Mouse (Mus musculus) forebrain, embryonic 11.5 days (tissue): ENCODE measurements at regions not wholly inside any gene's neighbourhood (a gene's known extent, or its start where the extent isn't known, plus 50 kb on each side); places are given as distances from the start of the nearest gene placed in this dataset.
A peak's percentile ranks its signal among the peaks of the same experiment; 100 is the strongest.

ENCODE experiments used
- ATAC-seq: fragments of 200-750 bp; cut with Nextera tagmentation; replicated peaks from 2 replicates; pipeline ENCODE4 v1.8.0; 2017; ENCODE audit warnings: moderate TSS enrichment; ENCODE audit not compliant: low FRiP score
- DNase-seq: peaks from one replicate; pipeline ENCODE4 v3.0.0-alpha.2; 2017; ENCODE audit warnings: low spot score
- H3K27ac ChIP-seq: fragments of 300-500 bp; sonication (generic); 2 replicates; pipeline ENCODE4 v1.5.1; 2014; ENCODE audit warnings: low read depth, low read length
- H3K27me3 ChIP-seq: fragments of 300-500 bp; sonication (generic); 2 replicates; pipeline ENCODE4 v1.6.1; 2014; ENCODE audit warnings: mild to moderate bottlenecking, low read length, mixed read lengths; ENCODE audit not compliant: control insufficient read depth, insufficient read depth
- H3K36me3 ChIP-seq: fragments of 300-500 bp; sonication (generic); 2 replicates; pipeline ENCODE4 v1.6.1; 2014; ENCODE audit warnings: mild to moderate bottlenecking, low read length, moderate library complexity, mixed read lengths; ENCODE audit not compliant: control insufficient read depth, insufficient read depth
- H3K4me1 ChIP-seq: fragments of 300-500 bp; sonication (generic); replicated peaks from 2 replicates; pipeline ENCODE4 v1.6.1; 2014; ENCODE audit warnings: low read length, mixed read lengths; ENCODE audit not compliant: control insufficient read depth, insufficient read depth
- H3K4me2 ChIP-seq: fragments of 300-500 bp; sonication (generic); 2 replicates; pipeline ENCODE4 v1.6.1; 2014; ENCODE audit warnings: low read depth, mild to moderate bottlenecking, low read length, moderate library complexity, mixed read lengths; ENCODE audit not compliant: severe bottlenecking
- H3K4me3 ChIP-seq: fragments of 300-500 bp; sonication (generic); 2 replicates; pipeline ENCODE4 v1.5.1; 2014; ENCODE audit warnings: low read depth, low read length
- H3K9ac ChIP-seq: fragments of 300-500 bp; sonication (generic); 2 replicates; pipeline ENCODE4 v1.6.1; 2014; ENCODE audit warnings: low read length
- H3K9me3 ChIP-seq: fragments of 300-500 bp; sonication (generic); 2 replicates; pipeline ENCODE4 v1.6.1; 2016; ENCODE audit warnings: low read length, mixed read lengths; ENCODE audit not compliant: control insufficient read depth
- WGBS: fragments of 180-500 bp; shearing (Covaris S2); extraction: QIAGEN DNeasy Blood & Tissue Kit; methylation state at CpG from one replicate; pipeline ENCODE4 v1.1.7; 2014; 5-methylcytosine and 5-hydroxymethylcytosine counted together

DNA sequence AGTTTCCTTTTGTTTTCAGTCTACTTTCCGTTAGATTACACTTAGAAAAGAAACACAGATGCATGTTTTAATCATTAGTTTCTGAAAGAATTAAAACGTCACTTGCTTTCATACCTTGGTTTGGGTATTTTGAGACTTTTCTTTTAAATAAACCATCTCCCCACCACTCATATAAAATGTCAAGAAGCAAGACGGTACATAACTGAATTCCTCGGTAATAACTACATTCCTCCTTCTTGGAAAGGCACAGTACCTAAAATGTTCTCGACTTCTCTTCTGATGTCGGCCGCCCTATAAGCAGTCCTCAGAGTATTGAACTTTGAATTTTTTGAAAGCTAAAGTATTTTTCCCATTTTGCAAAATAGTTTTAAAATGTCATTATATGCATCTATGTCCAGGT is 430.1 kb upstream of the Ccnh start:
- DNase-seq (no peak), ATAC-seq (no peak)
- Histone ChIP-seq H3K36me3 (no peaks in the 10 kb centered on the region), H3K27me3 (no peaks in the 10 kb centered on the region), H3K27ac (peak overlapping the region; percentile 41; the same call in 1 of the 2 replicates), H3K4me3 (no peak overlapping the region), H3K9me3 (no peaks in the 10 kb centered on the region), H3K9ac (no peak overlapping the region), H3K4me2 (no peak overlapping the region), H3K4me1 (peaks cover 18% of the 10 kb centered on the region; the same call in 1 of the 2 replicates)
- WGBS = 58% methylated on average over 7 of the region's 7 CpGs

DNA sequence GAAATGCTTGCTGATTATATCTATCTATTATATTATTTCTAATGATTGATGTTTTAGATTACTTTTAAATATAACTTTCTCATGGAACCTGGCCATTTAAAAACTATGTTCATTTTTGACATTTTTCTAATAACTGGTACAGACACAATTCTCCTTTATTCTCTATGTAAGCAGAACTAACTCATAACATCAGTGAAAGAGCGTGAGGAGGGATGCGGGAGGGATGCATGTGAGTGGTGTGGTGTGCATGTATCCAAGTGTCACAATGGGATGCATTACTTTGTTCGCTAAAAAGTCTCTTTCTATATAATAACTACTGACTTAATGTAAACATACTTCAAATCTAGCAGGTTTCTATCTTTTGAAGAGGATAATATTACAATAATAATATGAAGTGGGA is 428.7 kb upstream of the Ccnh start:
- Histone ChIP-seq H3K9ac (no peak overlapping the region), H3K4me2 (no peak overlapping the region), H3K27me3 (no peaks in the 10 kb centered on the region), H3K36me3 (no peaks in the 10 kb centered on the region), H3K4me1 (peaks cover 11% of the 10 kb centered on the region; the same call in 1 of the 2 replicates), H3K9me3 (no peaks in the 10 kb centered on the region), H3K4me3 (no peak overlapping the region), H3K27ac (no peak overlapping the region)
- WGBS = 50% methylated on average over 3 of the region's 3 CpGs
- DNase-seq (no peak), ATAC-seq (no peak)

DNA sequence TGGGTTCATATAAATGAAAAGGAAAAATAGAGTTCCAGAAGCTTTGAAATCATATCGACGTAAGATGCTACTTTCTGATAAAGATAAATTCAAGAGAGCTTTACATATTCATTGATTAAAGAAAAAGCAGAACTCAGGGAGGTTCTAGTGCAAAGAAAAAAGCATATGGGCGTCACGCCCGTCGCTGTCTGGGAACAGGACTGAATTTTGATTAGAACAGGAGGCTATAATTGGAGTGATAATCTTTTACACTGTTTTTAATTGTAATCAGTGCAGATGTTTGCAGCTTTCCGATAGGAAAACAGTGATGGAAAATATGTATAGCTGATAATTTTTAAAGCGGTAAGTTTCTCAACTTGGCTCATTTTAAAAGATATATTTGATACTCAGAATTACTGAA is 428.2 kb upstream of the Ccnh start:
- Histone ChIP-seq H3K4me2 (no peak overlapping the region), H3K27me3 (no peaks in the 10 kb centered on the region), H3K4me3 (no peak overlapping the region), H3K27ac (peak overlapping the region; percentile 66; the same call in 1 of the 2 replicates), H3K9me3 (no peaks in the 10 kb centered on the region), H3K4me1 (peaks cover 9% of the 10 kb centered on the region; the same call in 1 of the 2 replicates), H3K36me3 (no peaks in the 10 kb centered on the region), H3K9ac (no peak overlapping the region)
- DNase-seq (no peak), ATAC-seq (no peak)
- 44% methylated on average over 8 of the region's 8 CpGs for WGBS

DNA sequence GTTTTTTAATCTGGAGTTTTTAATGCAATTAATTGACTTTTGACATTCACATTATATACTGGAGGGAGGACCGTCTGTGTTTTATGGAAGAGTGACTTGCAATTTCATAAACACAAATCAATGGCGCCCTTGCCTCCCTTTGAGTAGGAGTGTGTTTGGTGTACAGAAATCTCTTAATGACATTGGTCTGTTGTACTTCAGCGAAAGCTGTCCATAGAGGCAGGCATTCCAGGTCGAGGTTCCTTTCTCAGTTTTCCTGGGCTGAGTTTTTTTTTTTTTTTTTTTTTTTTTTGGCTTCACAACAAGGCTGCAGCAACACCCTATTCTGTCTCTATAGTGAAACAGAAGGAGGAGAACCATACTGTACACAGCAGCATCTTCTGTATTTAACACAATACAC is 427.4 kb upstream of the Ccnh start:
- Histone ChIP-seq H3K4me2 (no peak overlapping the region), H3K27me3 (no peaks in the 10 kb centered on the region), H3K9me3 (no peaks in the 10 kb centered on the region), H3K4me1 (peaks cover 7% of the 10 kb centered on the region; the same call in 1 of the 2 replicates), H3K9ac (no peak overlapping the region), H3K27ac (no peak overlapping the region), H3K36me3 (no peaks in the 10 kb centered on the region), H3K4me3 (no peak overlapping the region)
- no peak for ATAC-seq
- no peak for DNase-seq
- WGBS = 54% methylated on average over 4 of the region's 4 CpGs

DNA sequence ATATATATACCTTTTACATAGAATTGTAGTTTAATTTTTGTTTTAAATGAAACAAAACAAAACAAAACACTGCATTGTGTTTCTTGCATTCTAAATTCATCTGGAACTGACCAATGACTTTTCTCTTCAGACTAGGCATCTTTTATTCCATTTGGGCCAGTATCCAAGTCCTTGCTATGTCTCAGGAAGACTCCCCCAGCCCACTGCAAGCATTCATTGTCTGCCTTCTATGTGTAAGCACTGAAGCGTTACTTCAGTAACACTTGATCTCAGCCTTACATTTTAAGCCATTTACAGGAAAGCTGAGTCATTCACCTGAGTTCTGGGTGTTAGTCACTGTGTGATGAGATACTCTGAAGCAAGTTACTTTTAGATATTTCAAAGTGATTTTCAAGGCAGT is 425.3 kb upstream of the Ccnh start:
- WGBS = 63% methylated on average over 1 of the region's 1 CpGs
- no peaks in the 10 kb centered on the region for H3K9me3 ChIP-seq
- no peaks in the 10 kb centered on the region for H3K36me3 ChIP-seq
- no peaks in the 10 kb centered on the region for H3K4me1 ChIP-seq
- no peaks in the 10 kb centered on the region for H3K27me3 ChIP-seq
- no peak overlapping the region for H3K4me2 ChIP-seq
- DNase-seq = no peak
- H3K27ac ChIP-seq = no peak overlapping the region
- no peak overlapping the region for H3K4me3 ChIP-seq
- no peak overlapping the region for H3K9ac ChIP-seq
- ATAC-seq = no peak

DNA sequence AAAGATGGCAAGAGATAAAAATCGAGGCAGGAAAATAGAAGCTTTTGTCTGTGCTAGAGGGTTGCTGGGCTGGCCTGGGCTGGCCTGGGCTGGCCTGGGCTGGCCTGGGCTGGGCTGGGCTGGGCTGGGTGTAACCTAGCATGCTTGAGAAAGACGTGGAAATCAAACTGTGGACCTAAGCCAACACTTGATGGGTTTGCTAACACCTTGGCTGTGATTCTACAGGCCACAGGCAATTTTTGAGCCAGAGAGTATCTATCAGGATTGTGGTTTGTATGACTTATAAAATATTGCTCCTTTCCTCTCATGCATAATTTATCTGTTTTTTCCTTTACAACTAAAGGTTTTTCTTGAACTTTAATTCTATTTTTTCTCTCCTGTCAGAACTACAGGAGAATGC is 417.3 kb upstream of the Ccnh start:
- H3K4me2 ChIP-seq = no peak overlapping the region
- H3K36me3 ChIP-seq = no peaks in the 10 kb centered on the region
- DNase-seq = no peak
- no peaks in the 10 kb centered on the region for H3K9me3 ChIP-seq
- H3K4me3 ChIP-seq = no peak overlapping the region
- no peaks in the 10 kb centered on the region for H3K27me3 ChIP-seq
- H3K9ac ChIP-seq = no peak overlapping the region
- no peak overlapping the region for H3K27ac ChIP-seq
- H3K4me1 ChIP-seq = no peaks in the 10 kb centered on the region
- 60% methylated on average over 2 of the region's 2 CpGs for WGBS
- ATAC-seq = no peak

DNA sequence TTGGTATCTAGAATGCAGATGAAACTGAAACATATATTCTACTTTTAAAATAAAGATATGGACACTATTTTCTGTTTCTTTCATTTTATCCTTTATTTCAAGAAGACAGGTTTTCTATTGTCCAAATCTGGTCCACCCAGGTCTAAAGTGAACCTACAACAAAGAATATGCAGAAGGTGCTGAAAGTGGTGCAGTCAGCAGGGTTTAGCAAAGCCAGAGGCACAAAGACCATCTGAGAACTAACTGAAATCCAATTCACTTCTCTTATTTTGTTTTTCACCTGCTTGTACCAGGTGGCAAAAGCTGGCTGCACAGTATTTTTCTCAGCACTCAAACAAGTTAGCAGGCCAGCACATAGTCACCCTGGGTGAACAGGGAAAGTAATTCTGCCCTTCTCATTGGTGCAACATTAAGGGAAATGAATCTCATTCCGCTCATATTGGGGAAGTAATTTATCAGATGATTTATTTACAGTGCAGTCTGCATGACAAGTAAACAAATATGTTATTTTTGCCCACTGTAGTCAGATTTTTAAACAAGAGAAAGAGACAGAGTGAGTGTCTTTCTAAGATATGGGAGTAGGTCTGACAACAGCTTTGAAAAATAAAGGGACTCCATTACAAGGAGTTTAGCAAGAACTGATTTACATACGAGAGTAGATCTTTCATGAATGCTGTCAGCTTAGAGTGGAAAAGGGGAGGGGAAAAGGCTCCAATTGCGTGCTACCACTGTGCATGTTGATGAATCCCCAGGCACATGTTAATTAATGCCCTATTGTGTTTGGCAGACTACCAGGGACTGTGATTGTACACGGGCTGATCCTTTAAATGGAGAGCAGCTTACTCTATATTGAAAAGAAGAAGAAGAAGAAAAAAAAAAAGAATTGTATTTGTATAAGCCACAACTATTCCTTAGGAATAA is 405.9 kb upstream of the Ccnh start:
- Histone ChIP-seq H3K9me3 (no peaks in the 10 kb centered on the region), H3K27me3 (no peaks in the 10 kb centered on the region), H3K4me1 (peaks cover 14% of the 10 kb centered on the region), H3K9ac (no peak overlapping the region), H3K4me2 (no peak overlapping the region), H3K4me3 (no peak overlapping the region), H3K27ac (peak overlapping the region; percentile 92), H3K36me3 (no peaks in the 10 kb centered on the region)
- ATAC-seq (peak; percentile 98), DNase-seq (peak; percentile 64)
- WGBS = 11% methylated on average over 4 of the region's 4 CpGs

DNA sequence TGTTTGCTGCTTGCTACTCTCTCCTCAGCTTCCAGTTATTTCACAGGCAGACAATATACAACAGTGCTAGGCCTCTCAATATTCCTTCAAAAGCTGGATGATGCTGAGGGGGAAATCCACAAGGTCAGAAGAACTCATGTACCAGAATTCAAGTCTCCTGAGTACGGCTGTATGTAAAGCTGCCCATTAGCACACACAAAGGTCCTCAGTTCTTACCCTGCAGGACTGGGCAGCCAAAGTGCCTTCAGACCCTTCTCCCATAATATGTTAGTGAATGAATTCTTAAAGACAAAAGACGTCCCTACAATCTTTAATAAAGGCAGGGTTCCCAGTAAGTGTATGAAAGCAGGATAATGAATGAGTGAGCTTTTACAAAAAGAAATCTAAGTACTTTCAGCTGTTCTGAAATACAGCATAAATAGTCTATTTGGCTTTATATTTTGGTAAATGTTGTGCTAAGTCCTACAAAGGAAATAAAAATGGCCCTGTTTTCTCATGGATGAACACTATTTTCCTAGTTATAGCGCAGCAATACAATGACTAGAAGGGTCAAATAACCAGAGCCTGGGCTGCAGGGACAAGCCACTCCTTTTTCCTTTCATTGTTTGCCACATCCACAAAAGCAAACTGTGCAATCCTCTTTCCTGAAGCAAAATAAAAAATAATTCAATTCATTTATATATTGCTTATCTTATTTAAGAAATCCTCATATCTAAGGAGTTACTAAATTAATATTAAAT is 384.8 kb upstream of the Ccnh start:
- Histone ChIP-seq H3K4me2 (no peak overlapping the region), H3K36me3 (no peaks in the 10 kb centered on the region), H3K27ac (peak overlapping the region; percentile 55; the same call in 1 of the 2 replicates), H3K27me3 (no peaks in the 10 kb centered on the region), H3K4me3 (no peak overlapping the region), H3K4me1 (no peaks in the 10 kb centered on the region), H3K9ac (no peak overlapping the region), H3K9me3 (no peaks in the 10 kb centered on the region)
- ATAC-seq = peak; percentile 80
- WGBS = 17% methylated on average over 3 of the region's 3 CpGs
- no peak for DNase-seq
